In genomic region chr7:110920331-110921261, GRCm38 (mm10) we compare ENCODE assay signal across 10 mouse cellular contexts. TPM values are rescaled to one million over a fixed set of nuclear protein-coding genes. Genes with fewer than 3 reads are reported as not detected.
DNase-seq lines count a peak whose midpoint lies in the region; ATAC-seq lines count a peak whose summit lies in the region.
"Had no signal": no experiment of that assay in that cellular context is flagged by ENCODE, and none has a peak within 500 bp of the region (broad histone marks: within the 10 kb centered on the region; RNA-seq: fewer than 3 reads in every experiment).

No protein-coding gene starts in this region.

- peak overlapping the region; percentile 100 for H3K27ac ChIP-seq in liver, embryonic 13.5 days
- H3K27ac ChIP-seq in neural tube, embryonic 15.5 days (replicated peaks): no peak overlapping the region

- peak overlapping the region; percentile 78 for H3K9ac ChIP-seq in liver, embryonic 13.5 days
- no peak overlapping the region for H3K9ac ChIP-seq in neural tube, embryonic 15.5 days (replicated peaks)

- peak; percentile 4 for DNase-seq in embryo, embryonic 10.5 days (ENCODE audit: low spot score)
- no peak for DNase-seq in embryo, embryonic 10 days (ENCODE audit: low spot score)
- DNase-seq in c-Kit-positive CD71-positive TER-119-negative erythroid progenitor cells, embryonic 14.5 days (ENCODE audit: low read depth): peak; percentile 88
- peak; percentile 81 for DNase-seq in liver, embryonic 13.5 days
- DNase-seq in skeletal muscle tissue, adult 2 months (ENCODE audit: low read depth, low spot score): peak; percentile 60
- DNase-seq in adrenal gland, postnatal 25 days: no peak
- no peak for DNase-seq in right cerebral cortex, postnatal 25 days

- H3K4me2 ChIP-seq in liver, embryonic 13.5 days: peak overlapping the region; percentile 71
- no peak overlapping the region for H3K4me2 ChIP-seq in neural tube, embryonic 15.5 days

- H3K4me3 ChIP-seq in liver, embryonic 13.5 days (replicated peaks): peak overlapping the region; percentile 39
- no peak overlapping the region for H3K4me3 ChIP-seq in neural tube, embryonic 15.5 days (replicated peaks)

- H3K27me3 ChIP-seq in liver, embryonic 13.5 days: no peaks in the 10 kb centered on the region
- no peaks in the 10 kb centered on the region for H3K27me3 ChIP-seq in neural tube, embryonic 15.5 days (replicated peaks)

- H3K4me1 ChIP-seq in liver, embryonic 13.5 days (replicated peaks): peaks cover 80% of the 10 kb centered on the region
- H3K4me1 ChIP-seq in neural tube, embryonic 15.5 days: peaks cover 8% of the 10 kb centered on the region; the same call in 1 of the 2 replicates

- H3K9me3 ChIP-seq in liver, embryonic 13.5 days (replicated peaks): no peaks in the 10 kb centered on the region
- H3K9me3 ChIP-seq in neural tube, embryonic 15.5 days (replicated peaks): no peaks in the 10 kb centered on the region

- no peaks in the 10 kb centered on the region for H3K36me3 ChIP-seq in liver, embryonic 13.5 days
- H3K36me3 ChIP-seq in neural tube, embryonic 15.5 days: no peaks in the 10 kb centered on the region

- 20% methylated on average over 19 of the region's 19 CpGs for WGBS in liver, embryonic 13.5 days (ENCODE audit: insufficient replicate concordance)
- 81% methylated on average over 19 of the region's 19 CpGs for WGBS in neural tube, embryonic 15.5 days

- peak; percentile 99 for ATAC-seq in liver, embryonic 13.5 days (ENCODE audit: low read depth)
- no peak for ATAC-seq in neural tube, embryonic 15.5 days (ENCODE audit: low FRiP score)
- ATAC-seq: inflammation-experienced regulatory T-cells, adult 6 months had no signal

RNA-seq across cellular contexts. Expression of gene Lyve1, which starts 57.6 kb away (rescaled TPM):
- 25.4 and 33.7 TPM in 2 replicates for polyA plus RNA-seq in liver, embryonic 13.5 days (2015; fragmentation: Nextera tagmentation; extraction: Ambion mirVana)
- polyA plus RNA-seq in neural tube, embryonic 15.5 days (2015; fragmentation: Nextera tagmentation; extraction: Ambion mirVana): 5.7 and 6.7 TPM in 2 replicates
- total RNA-seq in adrenal gland, postnatal 25 days (2021): 3.8 and 5.9 TPM in 2 replicates
- polyA plus RNA-seq: C2C12; inflammation-experienced regulatory T-cells, adult 6 months had no signal

Comparison
In these comparisons a context has a peak if more than half of its experiments do, and no peak if none do; other contexts are left out.
1. DNase-seq: peak in embryo, embryonic 10.5 days (single experiment), c-Kit-positive CD71-positive TER-119-negative erythroid progenitor cells, embryonic 14.5 days (single experiment), liver, embryonic 13.5 days (single experiment) and skeletal muscle tissue, adult 2 months (single experiment); none in embryo, embryonic 10 days (single experiment), adrenal gland, postnatal 25 days (single experiment) and right cerebral cortex, postnatal 25 days (single experiment).